Mouse (Mus musculus): ENCODE measurements around the gene Klf16.

DNA sequence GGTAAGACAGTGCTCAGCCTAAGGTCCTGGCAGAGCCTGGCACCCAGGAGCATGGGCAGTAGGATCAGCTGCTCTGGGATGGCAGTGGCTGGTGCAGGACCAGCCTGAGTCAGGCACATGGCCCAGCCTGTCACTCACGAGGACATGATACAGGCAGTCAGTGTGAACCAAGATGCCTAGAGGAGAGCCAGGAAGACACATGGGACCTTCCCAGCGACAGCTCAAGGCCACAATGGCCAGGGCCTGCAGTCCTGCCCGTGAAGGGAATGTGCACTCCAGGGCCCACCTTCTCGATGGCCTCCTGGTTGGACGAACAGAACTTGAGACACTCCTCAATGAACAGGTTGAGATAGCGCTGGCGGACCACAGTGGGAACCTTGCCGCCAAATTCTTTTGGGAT is 31.5 kb downstream of the Klf16 start:
- no peak for TF ChIP-seq POLR2A (IDR thresholded peaks at IDR 0.05; ENCODE audit: control insufficient read depth, low read depth, low read length)
- TF ChIP-seq CTCF (IDR thresholded peaks at IDR 0.05; ENCODE audit: control insufficient read depth, insufficient read depth, insufficient replicate concordance, low read depth, low read length) = 0 out of 2 replicates have a peak, but pooled peaks have one; percentile 1

All from testis, adult 2 months (tissue).